ENCODE assay signal across 27 mouse cellular contexts in genomic region chr5:108431196-108431595, GRCm38 (mm10). TPM values are rescaled to one million over a fixed set of nuclear protein-coding genes. Genes with fewer than 3 reads are reported as not detected.
"Had no signal": no experiment of that assay in that cellular context is flagged by ENCODE, and none has a peak within 500 bp of the region (broad histone marks: within the 10 kb centered on the region; RNA-seq: fewer than 3 reads in every experiment).

No protein-coding gene starts in this region.

- ATAC-seq: hindbrain, embryonic 16.5 days; inflammation-experienced regulatory T-cells, adult 6 months; intestine, embryonic 15.5 days; intestine, postnatal 0 days had no signal

- H3K9me3 ChIP-seq: heart, embryonic 13.5 days; heart, embryonic 15.5 days; hindbrain, embryonic 10.5 days; hindbrain, embryonic 12.5 days; intestine, embryonic 15.5 days; limb, embryonic 10.5 days; limb, embryonic 12.5 days had no signal

- H3K27me3 ChIP-seq: hindbrain, embryonic 12.5 days; intestine, embryonic 15.5 days had no signal

- H3K4me2 ChIP-seq: heart, embryonic 11.5 days; heart, embryonic 13.5 days; heart, embryonic 15.5 days; hindbrain, embryonic 12.5 days; hindbrain, embryonic 14.5 days; intestine, embryonic 15.5 days; limb, embryonic 12.5 days had no signal

- H3K4me3 ChIP-seq: gastrocnemius, adult 2 months; heart, adult 2 months; heart, embryonic 13.5 days; heart, embryonic 15.5 days; hindbrain, embryonic 10.5 days; hindbrain, embryonic 12.5 days; intestine, embryonic 15.5 days; layer of hippocampus, adult 2 months; left cerebral cortex, adult 2 months; limb, embryonic 10.5 days; limb, embryonic 12.5 days had no signal

- H3K9ac ChIP-seq: heart, embryonic 13.5 days; heart, embryonic 15.5 days; hindbrain, embryonic 12.5 days; hindbrain, embryonic 14.5 days; intestine, embryonic 15.5 days; limb, embryonic 12.5 days had no signal

- H3K27ac ChIP-seq: gastrocnemius, adult 2 months; heart, adult 2 months; heart, embryonic 13.5 days; heart, embryonic 15.5 days; hindbrain, embryonic 10.5 days; hindbrain, embryonic 12.5 days; hindbrain, embryonic 14.5 days; intestine, embryonic 15.5 days; layer of hippocampus, adult 2 months; left cerebral cortex, adult 2 months; limb, embryonic 10.5 days; limb, embryonic 12.5 days had no signal

- DNase-seq: gastrocnemius, adult 2 months; gastrocnemius, postnatal 10 days; gastrocnemius, postnatal 25 days; heart, adult 2 months; heart, postnatal 14 days; heart, postnatal 4 days; kidney, adult 18-20 months; kidney, adult 8-10 months; kidney, postnatal 10 days; kidney, postnatal 4 days had no signal

RNA-seq across cellular contexts. Expression of gene Mfsd7a, which starts 17.5 kb away (rescaled TPM):
- polyA plus RNA-seq: inflammation-experienced regulatory T-cells, adult 6 months had no signal

RNA-seq across cellular contexts. Expression of gene Pde6b, which starts 43.0 kb away (rescaled TPM):
- total RNA-seq: gastrocnemius, adult 2 months; gastrocnemius, postnatal 10 days; gastrocnemius, postnatal 25 days; gastrocnemius, postnatal 4 days; granulocyte monocyte progenitor cell, adult 5-6 weeks; heart, adult 2 months; heart, postnatal 14 days; heart, postnatal 4 days had no signal
- polyA plus RNA-seq: heart, adult 2 months; hindbrain, embryonic 16.5 days; limb, embryonic 14.5 days had no signal
